Mouse (Mus musculus) adrenal gland, postnatal 10 days (tissue): ENCODE measurements around the gene Gipc2. TPM values are rescaled to one million over a fixed set of nuclear protein-coding genes. Genes with fewer than 3 reads are reported as not detected.
"Not testable (repeated sequence)": the region's sequence is repeated elsewhere in the genome, so short reads cannot be mapped to it uniquely, and the experiment has no call there.

Source experiments
- DNase-seq: peaks from one replicate; pipeline ENCODE4 v3.0.0; 2021; ENCODE audit warnings: mixed read lengths
- total RNA-seq, 2 experiments: library from RNA; stranded (reverse); gene quantifications; 2 replicates each; pipeline ENCODE4 v1.2.3; 2021

The Gipc2 gene
- total RNA-seq, 2 experiments from 2014 or later, result 0.94 to 1.7 TPM

GRCm38 (mm10) chr3:152155296-152155948 lies 10.6 kb downstream of the Gipc2 start:
- no peak for DNase-seq

- no peak for DNase-seq
These were observed 11.9 kb downstream of the Gipc2 start for GRCm38 (mm10) chr3:152154095-152154494.

GRCm38 (mm10) chr3:152153152-152153551 lies 12.9 kb downstream of the Gipc2 start:
- no peak for DNase-seq

GRCm38 (mm10) chr3:152152483-152152804 lies 13.6 kb downstream of the Gipc2 start:
- DNase-seq, result no peak

GRCm38 (mm10) chr3:152151725-152152482 lies 14.1 kb downstream of the Gipc2 start:
- DNase-seq, result no peak

GRCm38 (mm10) chr3:152149863-152150262 lies 16.2 kb downstream of the Gipc2 start:
- DNase-seq, result no peak

GRCm38 (mm10) chr3:152149449-152149848 lies 16.6 kb downstream of the Gipc2 start:
- no peak for DNase-seq

GRCm38 (mm10) chr3:152147085-152147831 lies 18.8 kb downstream of the Gipc2 start:
- no peak for DNase-seq

- DNase-seq, result peak; percentile 28
These were observed 20.8 kb downstream of the Gipc2 start for GRCm38 (mm10) chr3:152145186-152145585.

GRCm38 (mm10) chr3:152142989-152143695 lies 22.9 kb downstream of the Gipc2 start:
- no peak for DNase-seq

GRCm38 (mm10) chr3:152142146-152142545 lies 23.9 kb downstream of the Gipc2 start:
- no peak for DNase-seq

GRCm38 (mm10) chr3:152139308-152139707 lies 26.7 kb downstream of the Gipc2 start:
- DNase-seq, result not testable (repeated sequence)

- DNase-seq, result not testable (repeated sequence)
These were observed 29.9 kb downstream of the Gipc2 start for GRCm38 (mm10) chr3:152136106-152136505.

GRCm38 (mm10) chr3:152133621-152134020 lies 32.4 kb downstream of the Gipc2 start:
- no peak for DNase-seq

- no peak for DNase-seq
These were observed 35.1 kb downstream of the Gipc2 start for GRCm38 (mm10) chr3:152130963-152131362.

GRCm38 (mm10) chr3:152129426-152129825 lies 36.6 kb downstream of the Gipc2 start:
- DNase-seq, result not testable (repeated sequence)

- DNase-seq, result no peak
These were observed 37.4 kb downstream of the Gipc2 start for GRCm38 (mm10) chr3:152128631-152129030.

GRCm38 (mm10) chr3:152127144-152127543 lies 38.9 kb downstream of the Gipc2 start:
- DNase-seq, result no peak

- peak; percentile 40 for DNase-seq
These were observed 43.3 kb downstream of the Gipc2 start for GRCm38 (mm10) chr3:152122720-152123119.

- peak; percentile 87 for DNase-seq
These were observed 43.9 kb downstream of the Gipc2 start for GRCm38 (mm10) chr3:152122101-152122500.

- no peak for DNase-seq
These were observed 44.6 kb downstream of the Gipc2 start for GRCm38 (mm10) chr3:152121169-152122009.
